Mouse (Mus musculus) erythroblast, embryonic 14.5 days (primary cell): ENCODE measurements around the gene Atxn7l3b.

Experiments used
- GATA1 ChIP-seq: IDR thresholded peaks from 2 replicates; pipeline ENCODE4 v1.6.1; 2012; ENCODE audit warnings: low read length, inconsistent platforms, mixed read lengths
- TAL1 ChIP-seq: IDR thresholded peaks from 3 replicates; pipeline ENCODE4 v1.6.1; 2012; ENCODE audit warnings: low read length, inconsistent platforms, mixed read lengths

DNA sequence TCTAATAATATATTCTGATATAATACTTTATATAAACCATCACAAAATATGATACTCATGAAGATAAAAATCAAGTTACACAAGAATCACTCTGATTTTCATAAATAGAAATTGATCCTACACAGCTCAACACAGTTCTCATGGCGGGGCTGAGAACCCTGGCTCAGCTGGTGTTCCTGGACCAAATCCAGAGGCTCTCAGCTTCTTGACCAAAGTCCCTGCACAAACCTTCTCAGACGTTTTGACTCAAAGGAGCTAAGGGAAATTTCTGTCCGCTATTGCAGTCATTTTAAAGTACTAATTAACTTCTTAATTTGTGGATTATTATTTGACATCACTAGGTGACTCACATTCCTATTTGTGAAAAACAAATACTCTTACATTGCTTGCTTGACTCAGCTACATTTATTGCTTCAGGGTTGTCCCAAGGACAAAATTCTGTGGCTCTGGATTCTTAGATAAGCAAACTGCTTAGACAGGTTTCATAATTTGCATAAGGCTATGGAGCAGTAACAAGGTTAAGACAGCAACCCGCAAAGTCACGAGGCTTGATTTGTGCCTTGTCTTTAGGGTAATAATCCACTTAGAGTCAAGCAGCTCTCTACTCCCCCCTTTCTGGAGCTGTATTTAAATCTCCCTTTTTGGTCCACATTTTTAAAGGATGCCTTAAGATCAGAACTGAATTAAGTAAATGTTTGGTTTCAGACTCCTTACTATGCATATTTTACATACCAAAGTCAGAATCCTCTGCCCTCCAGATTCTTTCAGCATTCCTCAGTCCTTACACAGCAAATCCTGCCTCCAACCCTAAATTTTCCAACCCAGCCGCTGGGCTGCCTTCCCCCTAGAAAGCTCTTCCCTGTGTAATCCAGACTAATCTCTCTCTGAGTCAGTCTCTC, 45.8 kb downstream of the Atxn7l3b start:
- no peak for TF ChIP-seq TAL1
- no peak for TF ChIP-seq GATA1
